Comparison of ENCODE assay signal across 22 mouse cellular contexts in genomic region chrX:66605490-66605889, GRCm38 (mm10). TPM values are rescaled to one million over a fixed set of nuclear protein-coding genes. Genes with fewer than 3 reads are reported as not detected.
"Had no signal": no experiment of that assay in that cellular context is flagged by ENCODE, and none has a peak within 500 bp of the region (broad histone marks: within the 10 kb centered on the region; RNA-seq: fewer than 3 reads in every experiment).

No protein-coding gene starts in this region.

- H3K4me3 ChIP-seq: lung, embryonic 15.5 days; megakaryocyte, embryonic 14.5 days; midbrain, embryonic 13.5 days; midbrain, embryonic 15.5 days; neural tube, embryonic 12.5 days had no signal

- H3K36me3 ChIP-seq: lung, embryonic 15.5 days; midbrain, embryonic 13.5 days; midbrain, embryonic 15.5 days; neural tube, embryonic 12.5 days had no signal

- H3K9me3 ChIP-seq: lung, embryonic 15.5 days; megakaryocyte, embryonic 14.5 days; midbrain, embryonic 13.5 days; midbrain, embryonic 15.5 days; neural tube, embryonic 12.5 days had no signal

- H3K27ac ChIP-seq: lung, embryonic 15.5 days; macrophage; midbrain, embryonic 13.5 days; midbrain, embryonic 15.5 days; neural tube, embryonic 12.5 days had no signal

- H3K4me1 ChIP-seq: lung, embryonic 15.5 days; megakaryocyte, embryonic 14.5 days; midbrain, embryonic 13.5 days; midbrain, embryonic 15.5 days; neural tube, embryonic 12.5 days had no signal

- DNase-seq: liver, postnatal 0 days; lung, adult 2 months; lung, postnatal 14 days; lung, postnatal 36 days; right cerebral cortex, adult 18-20 months; right cerebral cortex, postnatal 25 days; right cerebral cortex, postnatal 4 days; spleen, adult 18-20 months; thymus, adult 18-20 months; thymus, postnatal 25 days; thymus, postnatal 4 days had no signal

- H3K27me3 ChIP-seq: lung, embryonic 15.5 days; megakaryocyte, embryonic 14.5 days; midbrain, embryonic 13.5 days; midbrain, embryonic 15.5 days; neural tube, embryonic 12.5 days had no signal

- ATAC-seq: liver, postnatal 0 days; lung, postnatal 0 days; midbrain, embryonic 13.5 days; midbrain, embryonic 15.5 days had no signal

- H3K9ac ChIP-seq: liver, postnatal 0 days; lung, embryonic 15.5 days; midbrain, embryonic 13.5 days; midbrain, embryonic 15.5 days; neural tube, embryonic 12.5 days had no signal

- H3K4me2 ChIP-seq: lung, embryonic 15.5 days; midbrain, embryonic 11.5 days; midbrain, embryonic 13.5 days; midbrain, embryonic 15.5 days; neural tube, embryonic 12.5 days had no signal

RNA-seq across cellular contexts. Expression of gene Slitrk2, which starts 43.6 kb away (rescaled TPM):
- total RNA-seq: megakaryocyte progenitor cell, adult 5-6 weeks; monocyte, adult 5-6 weeks had no signal
- polyA plus RNA-seq: liver, postnatal 0 days; lung, adult 2 months; macrophage; small intestine, adult 2 months had no signal
